Mouse (Mus musculus): Measurements from ENCODE around the gene Mepce. TPM values are rescaled to one million over a fixed set of nuclear protein-coding genes. Genes with fewer than 3 reads are reported as not detected.

Gene Mepce
- total and polyA plus RNA-seq, 3 experiments = 58.7 to 74.2 TPM; not detected in 1

GRCm38 (mm10) chr5:137823455-137824045, 36.1 kb upstream of the Mepce start:
- TF ChIP-seq UBTF (IDR thresholded peaks at IDR 0.05; ENCODE audit: borderline replicate concordance, insufficient read depth, low read depth, low read length) (no peak), CTCF (IDR thresholded peaks at IDR 0.05 in 2 of 3, conservative IDR thresholded peaks at IDR 0.05 in 1 of 3; ENCODE audit: control insufficient read depth in 1 of 3, insufficient read depth in 1 of 3, low read depth in 2 of 3, low read length in 3 of 3, poor library complexity in 1 of 3, severe bottlenecking in 1 of 3) (no peak), CHD2 (IDR thresholded peaks at IDR 0.05; ENCODE audit: low read length) (no peak), NELFE (IDR thresholded peaks at IDR 0.05; ENCODE audit: low read depth, low read length) (no peak), ZC3H11A (IDR thresholded peaks at IDR 0.05; ENCODE audit: low read depth, low read length) (no peak), USF2 (IDR thresholded peaks at IDR 0.05; ENCODE audit: borderline replicate concordance in 1 of 2, insufficient read depth in 1 of 2, low read depth in 1 of 2, low read length in 2 of 2) (no peak), E2F4 (IDR thresholded peaks at IDR 0.05; ENCODE audit: borderline replicate concordance, low read depth, low read length) (no peak), RAD21 (IDR thresholded peaks at IDR 0.05; ENCODE audit: low read depth, low read length) (no peak), ZKSCAN1 (IDR thresholded peaks at IDR 0.05; ENCODE audit: low read depth, low read length) (no peak), POLR2AphosphoS5 (IDR thresholded peaks at IDR 0.05; ENCODE audit: borderline replicate concordance, low read depth, low read length) (no peak), ELF1 (IDR thresholded peaks at IDR 0.05; ENCODE audit: low read depth, low read length) (no peak), NRF1 (IDR thresholded peaks at IDR 0.05; ENCODE audit: insufficient read depth, low read depth, low read length, poor library complexity, severe bottlenecking) (no peak), JUND (IDR thresholded peaks at IDR 0.05; ENCODE audit: low read depth, low read length) (no peak), MYB (IDR thresholded peaks at IDR 0.05; ENCODE audit: low read depth, low read length) (no peak), MYC (IDR thresholded peaks at IDR 0.05; ENCODE audit: low read depth, low read length) (no peak), ZMIZ1 (IDR thresholded peaks at IDR 0.05; ENCODE audit: low read depth, low read length) (no peak), USF1 (IDR thresholded peaks at IDR 0.05; ENCODE audit: low read depth, low read length) (no peak), TCF12 (IDR thresholded peaks at IDR 0.05; ENCODE audit: low read depth, low read length) (no peak), MXI1 (IDR thresholded peaks at IDR 0.05; ENCODE audit: low read depth, low read length) (no peak), SMC3 (IDR thresholded peaks at IDR 0.05; ENCODE audit: low read depth, low read length) (no peak)
- no peak overlapping the region for H3K27ac ChIP-seq (ENCODE audit: control insufficient read depth, low read depth, low read length)
- H3K9me3 ChIP-seq (replicated peaks; ENCODE audit: insufficient read depth, low read length) = no peaks in the 10 kb centered on the region
- H3K9ac ChIP-seq (ENCODE audit: control insufficient read depth, low read depth, low read length, poor library complexity, severe bottlenecking) = no peak overlapping the region
- DNase-seq (ENCODE audit: low read depth, low spot score) = no peak
- H3K4me1 ChIP-seq (ENCODE audit: control insufficient read depth in 1 of 2, insufficient read depth in 2 of 2, low read length in 2 of 2) = no peaks in the 10 kb centered on the region
- H3K4me3 ChIP-seq (ENCODE audit: control insufficient read depth in 1 of 2, insufficient read depth in 1 of 2, low read depth in 2 of 2, low read length in 2 of 2) = no peak overlapping the region
- H3K36me3 ChIP-seq (ENCODE audit: control insufficient read depth in 1 of 2, insufficient read depth in 2 of 2, low read length in 2 of 2) = no peaks in the 10 kb centered on the region; a peak in 2 of 4 replicates
- no peaks in the 10 kb centered on the region for H3K79me2 ChIP-seq (ENCODE audit: control insufficient read depth, insufficient read depth, low read length, poor library complexity)
- no peaks in the 10 kb centered on the region for H3K27me3 ChIP-seq (ENCODE audit: control insufficient read depth in 1 of 2, insufficient read depth in 2 of 2, low read length in 2 of 2)

- Histone ChIP-seq H3K4me3 (ENCODE audit: control insufficient read depth in 1 of 2, insufficient read depth in 1 of 2, low read depth in 2 of 2, low read length in 2 of 2) (no peak overlapping the region), H3K27ac (ENCODE audit: control insufficient read depth, low read depth, low read length) (no peak overlapping the region), H3K9me3 (replicated peaks; ENCODE audit: insufficient read depth, low read length) (no peaks in the 10 kb centered on the region), H3K79me2 (ENCODE audit: control insufficient read depth, insufficient read depth, low read length, poor library complexity) (no peaks in the 10 kb centered on the region), H3K9ac (ENCODE audit: control insufficient read depth, low read depth, low read length, poor library complexity, severe bottlenecking) (no peak overlapping the region), H3K36me3 (ENCODE audit: control insufficient read depth in 1 of 2, insufficient read depth in 2 of 2, low read length in 2 of 2) (no peaks in the 10 kb centered on the region; a peak in 2 of 4 replicates), H3K4me1 (ENCODE audit: control insufficient read depth in 1 of 2, insufficient read depth in 2 of 2, low read length in 2 of 2) (no peaks in the 10 kb centered on the region), H3K27me3 (ENCODE audit: control insufficient read depth in 1 of 2, insufficient read depth in 2 of 2, low read length in 2 of 2) (no peaks in the 10 kb centered on the region)
- no peak for DNase-seq (ENCODE audit: low read depth, low spot score)
- TF ChIP-seq ZC3H11A (IDR thresholded peaks at IDR 0.05; ENCODE audit: low read depth, low read length) (no peak), JUND (IDR thresholded peaks at IDR 0.05; ENCODE audit: low read depth, low read length) (no peak), GABPA (IDR thresholded peaks at IDR 0.05; ENCODE audit: low read depth, low read length) (no peak), ZMIZ1 (IDR thresholded peaks at IDR 0.05; ENCODE audit: low read depth, low read length) (no peak), MXI1 (IDR thresholded peaks at IDR 0.05; ENCODE audit: low read depth, low read length) (no peak), NRF1 (IDR thresholded peaks at IDR 0.05; ENCODE audit: insufficient read depth, low read depth, low read length, poor library complexity, severe bottlenecking) (no peak), TBP (IDR thresholded peaks at IDR 0.05; ENCODE audit: low read depth, low read length) (no peak), SMC3 (IDR thresholded peaks at IDR 0.05; ENCODE audit: low read depth, low read length) (no peak), TCF12 (IDR thresholded peaks at IDR 0.05; ENCODE audit: low read depth, low read length) (no peak), POLR2AphosphoS5 (IDR thresholded peaks at IDR 0.05; ENCODE audit: borderline replicate concordance, low read depth, low read length) (no peak), E2F4 (IDR thresholded peaks at IDR 0.05; ENCODE audit: borderline replicate concordance, low read depth, low read length) (no peak), MAZ (IDR thresholded peaks at IDR 0.05; ENCODE audit: low read depth, low read length) (no peak), POLR2A (IDR thresholded peaks at IDR 0.05; ENCODE audit: control insufficient read depth in 1 of 2, insufficient read depth in 1 of 2, low read depth in 1 of 2, low read length in 2 of 2, poor library complexity in 1 of 2) (no peak), MYB (IDR thresholded peaks at IDR 0.05; ENCODE audit: low read depth, low read length) (no peak), ZNF384 (IDR thresholded peaks at IDR 0.05; ENCODE audit: low read depth, low read length) (no peak), UBTF (IDR thresholded peaks at IDR 0.05; ENCODE audit: borderline replicate concordance, insufficient read depth, low read depth, low read length) (no peak), GATA1 (IDR thresholded peaks at IDR 0.05; ENCODE audit: low read depth, low read length) (no peak), ZKSCAN1 (IDR thresholded peaks at IDR 0.05; ENCODE audit: low read depth, low read length) (no peak), RAD21 (IDR thresholded peaks at IDR 0.05; ENCODE audit: low read depth, low read length) (no peak)
Observed at GRCm38 (mm10) chr5:137822602-137823001, 35.1 kb upstream of the Mepce start.

Data from MEL (cell line).